Mouse (Mus musculus): ENCODE data around the gene Slit2.
A peak's percentile ranks its signal among the peaks of the same experiment; 100 is the strongest.

The Slit2 gene

GRCm38 (mm10) chr5:48058612-48059011 is 75.7 kb downstream of the Slit2 start:
- no peak for DNase-seq

GRCm38 (mm10) chr5:48060715-48061114 is 77.8 kb downstream of the Slit2 start:
- no peak for DNase-seq

- DNase-seq = no peak
These were observed 95.8 kb downstream of the Slit2 start for GRCm38 (mm10) chr5:48078730-48079129.

GRCm38 (mm10) chr5:48081223-48081881 is 98.4 kb downstream of the Slit2 start:
- DNase-seq = no peak

GRCm38 (mm10) chr5:48113400-48113799 is 130.5 kb downstream of the Slit2 start:
- DNase-seq = no peak

- no peak for DNase-seq
These were observed 132.1 kb downstream of the Slit2 start for GRCm38 (mm10) chr5:48114969-48115537.

GRCm38 (mm10) chr5:48122651-48123050 is 139.7 kb downstream of the Slit2 start:
- no peak for DNase-seq

GRCm38 (mm10) chr5:48125770-48126423 is 143.0 kb downstream of the Slit2 start:
- no peak for DNase-seq

- DNase-seq = no peak
These were observed 147.0 kb downstream of the Slit2 start for GRCm38 (mm10) chr5:48129981-48130380.

GRCm38 (mm10) chr5:48136571-48136970 is 153.6 kb downstream of the Slit2 start:
- DNase-seq = peak; percentile 32

- DNase-seq = no peak
These were observed 156.0 kb downstream of the Slit2 start for GRCm38 (mm10) chr5:48138849-48139487.

GRCm38 (mm10) chr5:48139488-48139862 is 156.5 kb downstream of the Slit2 start:
- no peak for DNase-seq

- no peak for DNase-seq
These were observed 163.1 kb downstream of the Slit2 start for GRCm38 (mm10) chr5:48146082-48146481.

GRCm38 (mm10) chr5:48160829-48161228 is 177.9 kb downstream of the Slit2 start:
- no peak for DNase-seq

- DNase-seq = no peak
These were observed 198.8 kb downstream of the Slit2 start for GRCm38 (mm10) chr5:48181646-48182302.

GRCm38 (mm10) chr5:48184358-48184757 is 201.4 kb downstream of the Slit2 start:
- no peak for DNase-seq

GRCm38 (mm10) chr5:48187819-48188218 is 204.9 kb downstream of the Slit2 start:
- DNase-seq = no peak

- DNase-seq = no peak
These were observed 216.4 kb downstream of the Slit2 start for GRCm38 (mm10) chr5:48199380-48199779.

- no peak for DNase-seq
These were observed 232.3 kb downstream of the Slit2 start for GRCm38 (mm10) chr5:48215248-48215647.

GRCm38 (mm10) chr5:48219624-48220155 is 236.8 kb downstream of the Slit2 start:
- no peak for DNase-seq

GRCm38 (mm10) chr5:48225500-48225899 is 242.6 kb downstream of the Slit2 start:
- DNase-seq = no peak

GRCm38 (mm10) chr5:48230430-48231080 is 247.6 kb downstream of the Slit2 start:
- no peak for DNase-seq

- no peak for DNase-seq
These were observed 251.8 kb downstream of the Slit2 start for GRCm38 (mm10) chr5:48234728-48235127.

Measured in right cerebral cortex, postnatal 25 days (tissue).